Mouse (Mus musculus) naive thymus-derived CD4-positive, alpha-beta T cell, adult 2 months (primary cell): ENCODE results near the gene Draxin.
"Not testable (repeated sequence)": the region's sequence is repeated elsewhere in the genome, so short reads cannot be mapped to it uniquely, and the experiment has no call there.

ENCODE experiments used
- DNase-seq: peaks from one replicate; pipeline ENCODE4 v3.0.0-alpha.2; 2011; ENCODE audit warnings: low read depth

The Draxin gene

GRCm38 (mm10) chr4:148056246-148056645, 74.3 kb downstream of the Draxin start:
- no peak for DNase-seq

DNA sequence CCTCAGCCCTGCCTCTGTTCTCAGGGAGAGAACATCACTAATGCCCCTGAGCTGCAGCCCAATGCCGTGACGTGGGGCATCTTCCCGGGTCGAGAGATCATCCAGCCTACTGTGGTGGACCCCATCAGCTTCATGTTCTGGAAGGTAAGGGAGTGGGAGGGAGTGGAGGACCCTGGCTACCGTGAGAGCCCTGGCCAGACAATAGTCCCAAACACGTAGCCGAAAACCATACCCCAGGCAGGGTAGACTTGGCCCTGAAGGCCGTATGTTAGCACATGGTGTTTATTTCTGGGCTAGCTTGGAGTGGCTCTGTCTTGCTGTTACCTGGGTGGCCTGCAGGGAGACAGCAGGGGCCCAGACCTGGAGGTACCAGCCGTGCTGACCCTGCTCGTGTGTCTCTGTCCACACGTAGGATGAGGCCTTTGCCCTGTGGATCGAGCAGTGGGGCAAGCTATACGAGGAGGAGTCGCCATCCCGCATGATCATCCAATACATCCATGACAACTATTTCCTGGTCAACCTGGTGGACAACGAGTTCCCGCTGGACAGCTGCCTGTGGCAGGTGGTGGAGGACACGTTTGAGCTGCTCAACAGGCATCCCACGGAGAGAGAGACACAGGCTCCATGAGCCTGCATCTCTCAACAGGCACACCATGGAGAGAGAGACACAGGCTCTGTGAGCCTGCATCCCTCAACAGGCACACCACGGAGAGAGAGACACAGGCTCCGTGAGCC, 75.4 kb downstream of the Draxin start:
- DNase-seq: no peak

GRCm38 (mm10) chr4:148053417-148053920, 77.0 kb downstream of the Draxin start:
- DNase-seq: no peak

GRCm38 (mm10) chr4:148052976-148053375, 77.5 kb downstream of the Draxin start:
- no peak for DNase-seq

DNA sequence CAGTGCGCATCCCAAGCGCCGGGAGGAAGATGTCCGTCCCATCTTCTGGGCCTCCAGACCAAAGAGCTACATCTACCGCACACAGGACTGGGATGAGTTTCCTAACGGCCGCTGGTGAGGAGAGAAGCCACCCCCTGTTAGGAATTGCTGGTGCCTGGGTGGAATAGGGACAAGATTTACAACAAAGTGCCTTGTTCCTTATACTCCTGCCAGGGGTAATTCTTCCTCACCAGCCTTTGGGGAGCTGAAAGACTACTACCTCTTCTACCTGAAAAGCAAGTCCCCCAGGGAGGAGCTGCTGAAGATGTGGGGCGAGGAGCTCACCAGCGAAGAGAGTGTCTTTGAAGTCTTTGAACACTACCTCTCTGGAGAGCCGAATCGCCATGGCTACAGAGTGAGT, 78.6 kb downstream of the Draxin start:
- DNase-seq: no peak

- no peak for DNase-seq
Measured at GRCm38 (mm10) chr4:148051046-148051776, 79.3 kb downstream of the Draxin start.

DNA sequence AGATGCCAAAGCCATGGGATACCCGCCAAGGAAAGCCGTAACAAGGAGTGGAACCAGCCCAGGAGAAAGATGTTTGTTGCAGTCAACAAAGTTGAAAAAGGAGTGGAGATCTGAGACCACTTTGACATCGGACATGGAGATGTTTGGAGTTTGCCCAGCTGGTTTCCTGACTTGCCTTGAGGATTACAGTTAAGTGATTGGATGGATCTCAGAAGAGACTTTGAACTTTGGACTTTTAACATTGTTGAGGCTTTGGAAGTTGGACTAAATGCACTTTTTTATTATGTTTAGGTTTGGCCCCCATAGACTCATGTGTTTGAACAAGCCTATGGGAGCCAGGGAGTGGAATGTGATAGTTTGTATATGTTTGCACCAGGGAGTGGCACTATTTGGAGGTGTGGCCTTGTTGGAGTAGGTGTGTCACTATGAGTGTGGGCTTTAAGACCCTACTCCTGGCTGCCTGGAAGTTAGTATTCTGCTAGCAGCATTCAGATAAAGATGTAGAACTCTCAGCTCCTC, 80.0 kb downstream of the Draxin start:
- DNase-seq: not testable (repeated sequence)
